9 mouse cellular contexts compared by ENCODE assay signal in genomic region chr11:119524545-119524949, GRCm38 (mm10). TPM values are rescaled to one million over a fixed set of nuclear protein-coding genes. Genes with fewer than 3 reads are reported as not detected.
A peak's percentile ranks its signal among the peaks of the same experiment; 100 is the strongest.
DNase-seq lines count a peak whose midpoint lies in the region; ATAC-seq and TF ChIP-seq lines count a peak whose summit lies in the region.
"Had no signal": no experiment of that assay in that cellular context is flagged by ENCODE, and none has a peak within 500 bp of the region (broad histone marks: within the 10 kb centered on the region; RNA-seq: fewer than 3 reads in every experiment).

No protein-coding gene starts in this region.

- peak overlapping the region; percentile 0 for H3ac ChIP-seq in C2C12 (ENCODE audit: control insufficient read depth, insufficient read length, low read depth)

- peak; percentile 94 for ATAC-seq in heart, embryonic 15.5 days (replicated peaks; ENCODE audit: insufficient number of reproducible peaks, insufficient read depth, low FRiP score, low read depth)
- ATAC-seq in liver, postnatal 0 days, result peak; percentile 94
- peak; percentile 92 for ATAC-seq in neural tube, embryonic 13.5 days (ENCODE audit: low read depth)
- peak; percentile 91 for ATAC-seq in stomach, postnatal 0 days (ENCODE audit: low FRiP score, low TSS enrichment)

- H3K36me3 ChIP-seq in C2C12 (ENCODE audit: control insufficient read depth, insufficient read depth), result no peaks in the 10 kb centered on the region
- H3K36me3 ChIP-seq in heart, embryonic 15.5 days, result no peaks in the 10 kb centered on the region
- H3K36me3 ChIP-seq in liver, postnatal 0 days (replicated peaks; ENCODE audit: insufficient read depth, low read length), result no peaks in the 10 kb centered on the region
- H3K36me3 ChIP-seq in neural tube, embryonic 13.5 days, result no peaks in the 10 kb centered on the region
- no peaks in the 10 kb centered on the region for H3K36me3 ChIP-seq in stomach, postnatal 0 days (ENCODE audit: control insufficient read depth, insufficient read depth, low read length)
- H3K36me3 ChIP-seq: G1E had no signal

- peaks cover 3% of the 10 kb centered on the region for H3K4me1 ChIP-seq in heart, embryonic 15.5 days (replicated peaks)
- H3K4me1 ChIP-seq in liver, postnatal 0 days (ENCODE audit: insufficient read depth), result peaks cover 6% of the 10 kb centered on the region; the same call in 1 of the 2 replicates
- H3K4me1 ChIP-seq in neural tube, embryonic 13.5 days (replicated peaks), result peaks cover 4% of the 10 kb centered on the region
- H3K4me1 ChIP-seq in stomach, postnatal 0 days (replicated peaks; ENCODE audit: control insufficient read depth, insufficient read depth), result 0 out of 2 replicates have a peak, but pooled peaks cover 3% of the 10 kb centered on the region

- H3K9me3 ChIP-seq in heart, embryonic 15.5 days (replicated peaks), result no peaks in the 10 kb centered on the region
- H3K9me3 ChIP-seq in liver, postnatal 0 days (ENCODE audit: low read length), result no peaks in the 10 kb centered on the region
- no peaks in the 10 kb centered on the region for H3K9me3 ChIP-seq in neural tube, embryonic 13.5 days
- no peaks in the 10 kb centered on the region for H3K9me3 ChIP-seq in stomach, postnatal 0 days (ENCODE audit: control insufficient read depth, low read length)

- peak overlapping the region; percentile 82 for H3K4me2 ChIP-seq in heart, embryonic 15.5 days
- peak overlapping the region; percentile 76 for H3K4me2 ChIP-seq in liver, postnatal 0 days (ENCODE audit: low read depth, low read length)
- H3K4me2 ChIP-seq in neural tube, embryonic 13.5 days, result peak overlapping the region; percentile 58
- peak overlapping the region; percentile 65 for H3K4me2 ChIP-seq in stomach, postnatal 0 days (replicated peaks; ENCODE audit: low read depth)

- DNase-seq in brain, embryonic 18.5 days (ENCODE audit: low read depth, low spot score), result peak; percentile 82
- peak; percentile 53 for DNase-seq in fibroblast of lung, adult 2 months (ENCODE audit: low read depth)
- peak; percentile 94 for DNase-seq in kidney, postnatal 10 days
- peak; percentile 88 for DNase-seq in liver, postnatal 0 days
- DNase-seq in stomach, postnatal 0 days (ENCODE audit: low spot score), result peak; percentile 87

- H3K9ac ChIP-seq in heart, embryonic 15.5 days, result peak overlapping the region; percentile 72
- H3K9ac ChIP-seq in liver, postnatal 0 days (replicated peaks), result 0 out of 2 replicates have a peak overlapping the region, but pooled peaks have one; percentile 44
- peak overlapping the region; percentile 68 for H3K9ac ChIP-seq in neural tube, embryonic 13.5 days
- peak overlapping the region; percentile 58 for H3K9ac ChIP-seq in stomach, postnatal 0 days (ENCODE audit: low read length)

- no peak for TF ChIP-seq EP300 in liver, postnatal 0 days (IDR thresholded peaks at IDR 0.05; ENCODE audit: low read depth)
- no peak for TF ChIP-seq EP300 in stomach, postnatal 0 days (optimal IDR thresholded peaks at IDR 0.05)

- H3K4me3 ChIP-seq in C2C12 (ENCODE audit: insufficient read depth, poor library complexity, severe bottlenecking), result peak overlapping the region; percentile 6
- H3K4me3 ChIP-seq in heart, embryonic 15.5 days, result peak overlapping the region; percentile 59
- peak overlapping the region; percentile 46 for H3K4me3 ChIP-seq in liver, postnatal 0 days (ENCODE audit: low read depth, low read length)
- peak overlapping the region; percentile 42 for H3K4me3 ChIP-seq in neural tube, embryonic 13.5 days
- H3K4me3 ChIP-seq in stomach, postnatal 0 days (ENCODE audit: low read depth, low read length), result peak overlapping the region; percentile 42

- no peaks in the 10 kb centered on the region for H3K79me2 ChIP-seq in C2C12 (ENCODE audit: control insufficient read depth, insufficient read depth)

- TF ChIP-seq CTCF in C2C12 (IDR thresholded peaks at IDR 0.05; ENCODE audit: control insufficient read depth, insufficient read depth, insufficient read length), result no peak
- TF ChIP-seq CTCF in liver, postnatal 0 days (IDR thresholded peaks at IDR 0.05; ENCODE audit: low read depth), result no peak
- TF ChIP-seq CTCF in stomach, postnatal 0 days (IDR thresholded peaks at IDR 0.05; ENCODE audit: low read depth), result no peak

- peaks cover 5% of the 10 kb centered on the region for H3K27me3 ChIP-seq in C2C12 (ENCODE audit: control insufficient read depth, insufficient read depth, insufficient read length)
- H3K27me3 ChIP-seq in heart, embryonic 15.5 days, result no peaks in the 10 kb centered on the region
- no peaks in the 10 kb centered on the region for H3K27me3 ChIP-seq in liver, postnatal 0 days (ENCODE audit: insufficient read depth, low read length)
- H3K27me3 ChIP-seq in neural tube, embryonic 13.5 days, result 0 out of 2 replicates have a peak, but pooled peaks cover 4% of the 10 kb centered on the region
- no peaks in the 10 kb centered on the region for H3K27me3 ChIP-seq in stomach, postnatal 0 days (ENCODE audit: control insufficient read depth, insufficient read depth, low read length)

- no peaks in the 10 kb centered on the region for H3K79me3 ChIP-seq in C2C12 (ENCODE audit: low read depth)

- under 1% methylated on average over 33 of the region's 33 CpGs for WGBS in heart, embryonic 15.5 days
- 3% methylated on average over 32 of the region's 33 CpGs for WGBS in liver, postnatal 0 days (ENCODE audit: insufficient replicate concordance)
- WGBS in neural tube, embryonic 13.5 days, result under 1% methylated on average over 33 of the region's 33 CpGs
- 2% methylated on average over 33 of the region's 33 CpGs for WGBS in stomach, postnatal 0 days

- H3K27ac ChIP-seq in heart, embryonic 15.5 days, result no peak overlapping the region
- no peak overlapping the region for H3K27ac ChIP-seq in liver, postnatal 0 days (ENCODE audit: low read depth)
- no peak overlapping the region; the same call in 1 of the 2 replicates for H3K27ac ChIP-seq in neural tube, embryonic 13.5 days (replicated peaks)
- H3K27ac ChIP-seq in stomach, postnatal 0 days (replicated peaks), result no peak overlapping the region

TF ChIP-seq in C2C12, 6 proteins besides CTCF, POLR2A, EP300 and RAD21:
- TF ChIP-seq MAX (IDR thresholded peaks at IDR 0.05) (no peak), USF1 (IDR thresholded peaks at IDR 0.05; ENCODE audit: low read depth) (no peak), FOSL1 (IDR thresholded peaks at IDR 0.05; ENCODE audit: insufficient read depth, low read length, poor library complexity, severe bottlenecking) (no peak), CEBPB (IDR thresholded peaks at IDR 0.05; ENCODE audit: low read depth) (no peak), MYOG (IDR thresholded peaks at IDR 0.05; ENCODE audit: control insufficient read depth, extremely low read depth, insufficient read length) (no peak), MYOD1 (IDR thresholded peaks at IDR 0.05; ENCODE audit: control insufficient read depth, insufficient read length, low read depth) (no peak)

RNA-seq across cellular contexts. Expression of gene Nptx1, which starts 23.0 kb away (rescaled TPM):
- 30.2 TPM for polyA plus RNA-seq in C2C12 (2012; fragmentation: generic; extraction: Trizol)
- 0.79 and 1.1 TPM in 2 replicates for polyA plus RNA-seq in heart, embryonic 15.5 days (2015; fragmentation: Nextera tagmentation; extraction: Ambion mirVana)
- 0.04 TPM in 1 of 2 replicates, not detected in the other for polyA plus RNA-seq in liver, postnatal 0 days (2015; fragmentation: Nextera tagmentation; extraction: Ambion mirVana)
- 15.3 and 18.8 TPM in 2 replicates for polyA plus RNA-seq in neural tube, embryonic 13.5 days (2015; fragmentation: Nextera tagmentation; extraction: Ambion mirVana)
- 0.13 and 0.16 TPM in 2 replicates for polyA plus RNA-seq in stomach, postnatal 0 days (2015; fragmentation: Nextera tagmentation; extraction: Ambion mirVana)
- polyA plus RNA-seq: G1E had no signal

RNA-seq across cellular contexts. Expression of gene Endov, which starts 33.4 kb away (rescaled TPM):
- 18.4 TPM for polyA plus RNA-seq in C2C12 (2012; fragmentation: generic; extraction: Trizol)
- polyA plus RNA-seq in heart, embryonic 15.5 days (2015; fragmentation: Nextera tagmentation; extraction: Ambion mirVana), result 9.6 and 12.4 TPM in 2 replicates
- 5.2 and 6.4 TPM in 2 replicates for polyA plus RNA-seq in liver, postnatal 0 days (2015; fragmentation: Nextera tagmentation; extraction: Ambion mirVana)
- 15.6 and 17.3 TPM in 2 replicates for polyA plus RNA-seq in neural tube, embryonic 13.5 days (2015; fragmentation: Nextera tagmentation; extraction: Ambion mirVana)
- 9.2 and 12.8 TPM in 2 replicates for polyA plus RNA-seq in stomach, postnatal 0 days (2015; fragmentation: Nextera tagmentation; extraction: Ambion mirVana)

Comparison
In these comparisons a context has a peak if more than half of its experiments do, and no peak if none do; other contexts are left out.
1. H3K4me3 ChIP-seq: peak in every context shown above with its lines; median percentile 59 in heart, embryonic 15.5 days; 46 in liver, postnatal 0 days; 42 in neural tube, embryonic 13.5 days; 42 in stomach, postnatal 0 days; 6 in C2C12.